In genomic region chr16:33686056-33686455, GRCm38 (mm10) we compare ENCODE assay signal across 9 mouse cellular contexts. TPM values are rescaled to one million over a fixed set of nuclear protein-coding genes. Genes with fewer than 3 reads are reported as not detected.
DNase-seq lines count a peak whose midpoint lies in the region; ATAC-seq and TF ChIP-seq lines count a peak whose summit lies in the region.
"Had no signal": no experiment of that assay in that cellular context is flagged by ENCODE, and none has a peak within 500 bp of the region (broad histone marks: within the 10 kb centered on the region; RNA-seq: fewer than 3 reads in every experiment).

No protein-coding gene starts in this region.

- no peak for TF ChIP-seq EP300 in heart, adult 2 months (IDR thresholded peaks at IDR 0.05; ENCODE audit: insufficient read depth, low read depth, low read length)

- H3K27ac ChIP-seq in heart, adult 2 months, result peak overlapping the region; percentile 98
- peak overlapping the region; percentile 84 for H3K27ac ChIP-seq in heart, embryonic 16.5 days (ENCODE audit: low read length)
- no peak overlapping the region for H3K27ac ChIP-seq in liver, embryonic 16.5 days (ENCODE audit: low read length)

- H3K4me1 ChIP-seq in heart, adult 2 months (ENCODE audit: control insufficient read depth, insufficient read depth, low read length), result peaks cover 23% of the 10 kb centered on the region
- H3K4me1 ChIP-seq in heart, embryonic 16.5 days (ENCODE audit: control insufficient read depth, insufficient read depth, low read length), result peaks cover 52% of the 10 kb centered on the region
- peaks cover 33% of the 10 kb centered on the region for H3K4me1 ChIP-seq in liver, embryonic 16.5 days (ENCODE audit: control insufficient read depth, low read depth, low read length)

- no peak for ATAC-seq in heart, embryonic 16.5 days (replicated peaks; ENCODE audit: extremely low read depth, insufficient read depth, low FRiP score)
- ATAC-seq in liver, embryonic 16.5 days (ENCODE audit: low read depth), result no peak
- ATAC-seq in granulocyte monocyte progenitor cell, adult 5-6 weeks (replicated peaks; ENCODE audit: poor library complexity, severe bottlenecking), result no peak

- peak in 1 of 2 experiments; percentile 43 for DNase-seq in heart, adult 2 months
- DNase-seq in heart, postnatal 14 days, result no peak
- DNase-seq in A20 (ENCODE audit: low read depth, low spot score), result peak; percentile 54
- DNase-seq in ovary, postnatal 36 days (ENCODE audit: low spot score), result no peak
- no peak for DNase-seq in cerebellum, adult 8-10 months
- DNase-seq: adrenal gland, postnatal 36 days had no signal

- H3K79me2 ChIP-seq in heart, adult 2 months (replicated peaks; ENCODE audit: control insufficient read depth, insufficient read depth, low read length), result peaks cover 4% of the 10 kb centered on the region

- peak overlapping the region; percentile 91 for H3K4me3 ChIP-seq in heart, adult 2 months
- H3K4me3 ChIP-seq in heart, embryonic 16.5 days (ENCODE audit: low read length), result peak overlapping the region; percentile 72
- no peak overlapping the region; the same call in 1 of the 2 replicates for H3K4me3 ChIP-seq in liver, embryonic 16.5 days (ENCODE audit: low read depth, low read length)

- 0 out of 2 replicates have a peak, but pooled peaks have one; percentile 10 for TF ChIP-seq POLR2A in heart, adult 2 months (IDR thresholded peaks at IDR 0.05; ENCODE audit: insufficient read depth, low read depth, low read length)

- no peaks in the 10 kb centered on the region for H3K9me3 ChIP-seq in heart, embryonic 16.5 days (replicated peaks; ENCODE audit: control insufficient read depth, low read length)
- H3K9me3 ChIP-seq in liver, embryonic 16.5 days (replicated peaks; ENCODE audit: control insufficient read depth, low read length), result no peaks in the 10 kb centered on the region

- no peak for TF ChIP-seq CTCF in heart, adult 2 months (IDR thresholded peaks at IDR 0.05)

- H3K9ac ChIP-seq in heart, adult 2 months (ENCODE audit: low read depth, low read length), result peak overlapping the region; percentile 100
- peak overlapping the region; percentile 92 for H3K9ac ChIP-seq in heart, embryonic 16.5 days (ENCODE audit: low read length)
- no peak overlapping the region for H3K9ac ChIP-seq in liver, embryonic 16.5 days (ENCODE audit: low read depth, low read length)

- H3K4me2 ChIP-seq in heart, embryonic 16.5 days (ENCODE audit: low read depth, low read length), result peak overlapping the region; percentile 71
- peak overlapping the region; percentile 84 for H3K4me2 ChIP-seq in liver, embryonic 16.5 days (ENCODE audit: low read depth, low read length)

- intact Hi-C loops in heart, adult 2 months (cut with DNase I), result no loop called here
- intact Hi-C loops in heart, postnatal 14 days (cut with DNase I), result loop anchor here (2.0 to 5.0 kb wide), 3 partner anchors 15 to 125 kb away; no protein-coding TSS in a partner anchor

- H3K27me3 ChIP-seq in heart, adult 2 months (ENCODE audit: control insufficient read depth, insufficient read depth, low read length), result no peaks in the 10 kb centered on the region
- H3K27me3 ChIP-seq in heart, embryonic 16.5 days (ENCODE audit: control insufficient read depth, insufficient read depth, low read length), result no peaks in the 10 kb centered on the region
- no peaks in the 10 kb centered on the region for H3K27me3 ChIP-seq in liver, embryonic 16.5 days (ENCODE audit: control insufficient read depth, insufficient read depth, low read depth, low read length)

- peaks cover 11% of the 10 kb centered on the region for H3K36me3 ChIP-seq in heart, adult 2 months (ENCODE audit: control insufficient read depth, insufficient read depth, low read length)
- 0 out of 2 replicates have a peak, but pooled peaks cover 2% of the 10 kb centered on the region for H3K36me3 ChIP-seq in heart, embryonic 16.5 days (ENCODE audit: control insufficient read depth, insufficient read depth)
- H3K36me3 ChIP-seq in liver, embryonic 16.5 days (ENCODE audit: control insufficient read depth, insufficient read depth), result no peaks in the 10 kb centered on the region

- 15% methylated on average over 1 of the region's 1 CpGs for WGBS in heart, adult 2 months
- WGBS in heart, embryonic 16.5 days, result 27% methylated on average over 1 of the region's 1 CpGs
- WGBS in liver, embryonic 16.5 days (ENCODE audit: insufficient replicate concordance), result 53% methylated on average over 1 of the region's 1 CpGs

RNA-seq across cellular contexts. Expression of gene Heg1, which starts 1.9 kb away (rescaled TPM):
- 100 to 1,000 TPM; 126 to 148 TPM for total RNA-seq in heart, adult 2 months (2021)
- 60.6 and 123 TPM in 2 replicates for polyA plus RNA-seq in heart, adult 2 months (2012; rRNA removed)
- 100 to 1,000 TPM; 199 to 203 TPM for total RNA-seq in heart, postnatal 14 days (2021)
- 34.0 and 35.1 TPM in 2 replicates for polyA plus RNA-seq in heart, embryonic 16.5 days (2015; fragmentation: Nextera tagmentation; extraction: Ambion mirVana)
- 3.5 and 4.6 TPM in 2 replicates for polyA plus RNA-seq in liver, embryonic 16.5 days (2015; fragmentation: Nextera tagmentation; extraction: Ambion mirVana)
- 30.9 and 34.2 TPM in 2 replicates for total RNA-seq in granulocyte monocyte progenitor cell, adult 5-6 weeks (2014; fragmentation: Nextera tagmentation)
- 20.8 and 24.9 TPM in 2 replicates for total RNA-seq in granulocyte monocyte progenitor cell, adult 5-6 weeks (2017)
